Mouse (Mus musculus) right cerebral cortex, postnatal 14 days (tissue): Measurements from ENCODE around the gene Timm17a.

Experiments used
- DNase-seq: peaks from one replicate; pipeline ENCODE4 v3.0.0; 2022

Gene Timm17a

GRCm38 (mm10) chr1:135271371-135271770, 42.2 kb downstream of the Timm17a start:
- no peak for DNase-seq

GRCm38 (mm10) chr1:135267663-135268446, 45.7 kb downstream of the Timm17a start:
- no peak for DNase-seq

GRCm38 (mm10) chr1:135265834-135266233, 47.7 kb downstream of the Timm17a start:
- no peak for DNase-seq

- no peak for DNase-seq
These were observed 50.3 kb downstream of the Timm17a start for GRCm38 (mm10) chr1:135263316-135263715.

GRCm38 (mm10) chr1:135262329-135262728, 51.2 kb downstream of the Timm17a start:
- no peak for DNase-seq

- DNase-seq: no peak
These were observed 52.6 kb downstream of the Timm17a start for GRCm38 (mm10) chr1:135260931-135261330.

GRCm38 (mm10) chr1:135259128-135259436, 54.5 kb downstream of the Timm17a start:
- peak; percentile 75 for DNase-seq

- no peak for DNase-seq
These were observed 55.0 kb downstream of the Timm17a start, which contains the start of gene Elf3 for GRCm38 (mm10) chr1:135258380-135259127. Elf3 (minus strand) TSS chr1:135258568.

- DNase-seq: no peak
These were observed 57.3 kb downstream of the Timm17a start for GRCm38 (mm10) chr1:135256299-135256698.

GRCm38 (mm10) chr1:135252854-135253253, 60.7 kb downstream of the Timm17a start:
- no peak for DNase-seq

- no peak for DNase-seq
These were observed 62.2 kb downstream of the Timm17a start for GRCm38 (mm10) chr1:135251405-135251804.

- no peak for DNase-seq
These were observed 62.9 kb downstream of the Timm17a start for GRCm38 (mm10) chr1:135250706-135251105.

- DNase-seq: peak; percentile 37
These were observed 65.1 kb downstream of the Timm17a start for GRCm38 (mm10) chr1:135248434-135248850.
